Mouse (Mus musculus): ENCODE results near the gene Pml. TPM values are rescaled to one million over a fixed set of nuclear protein-coding genes. Genes with fewer than 3 reads are reported as not detected.

Pml gene
- polyA plus RNA-seq, 1 experiment from 2014 or later: 15.3 TPM

GRCm38 (mm10) chr9:58241780-58242485, 7.7 kb downstream of the Pml start:
- peak; percentile 83 for DNase-seq (ENCODE audit: low spot score)
- WGBS: 48% methylated on average over 9 of the region's 9 CpGs
- Histone ChIP-seq H3K9ac (ENCODE audit: low read depth, low read length) (no peak overlapping the region), H3K4me3 (ENCODE audit: low read depth, low read length) (no peak overlapping the region), H3K4me1 (ENCODE audit: control insufficient read depth, insufficient read depth, low read length) (peaks cover 26% of the 10 kb centered on the region), H3K4me2 (ENCODE audit: low read depth, low read length) (no peak overlapping the region), H3K27me3 (replicated peaks; ENCODE audit: control insufficient read depth, insufficient read depth, low read length) (no peaks in the 10 kb centered on the region), H3K36me3 (ENCODE audit: control insufficient read depth, insufficient read depth, low read length) (peaks cover 7% of the 10 kb centered on the region; the same call in 1 of the 2 replicates), H3K27ac (replicated peaks; ENCODE audit: low read depth, low read length) (peak overlapping the region; percentile 28; the same call in 1 of the 2 replicates), H3K9me3 (ENCODE audit: control insufficient read depth, low read length) (no peaks in the 10 kb centered on the region)
- peak; percentile 87; the same call in 1 of the 2 replicates for ATAC-seq (ENCODE audit: low read depth)

- H3K27ac ChIP-seq (replicated peaks; ENCODE audit: low read depth, low read length): no peak overlapping the region
- no peak overlapping the region for H3K4me3 ChIP-seq (ENCODE audit: low read depth, low read length)
- ATAC-seq (ENCODE audit: low read depth): no peak
- 97% methylated on average over 28 of the region's 28 CpGs for WGBS
- no peak overlapping the region for H3K9ac ChIP-seq (ENCODE audit: low read depth, low read length)
- H3K36me3 ChIP-seq (ENCODE audit: control insufficient read depth, insufficient read depth, low read length): peaks cover 39% of the 10 kb centered on the region
- DNase-seq (ENCODE audit: low spot score): no peak
- H3K4me1 ChIP-seq (ENCODE audit: control insufficient read depth, insufficient read depth, low read length): peaks cover 3% of the 10 kb centered on the region; the same call in 1 of the 2 replicates
- no peaks in the 10 kb centered on the region for H3K27me3 ChIP-seq (replicated peaks; ENCODE audit: control insufficient read depth, insufficient read depth, low read length)
- H3K9me3 ChIP-seq (ENCODE audit: control insufficient read depth, low read length): no peaks in the 10 kb centered on the region
- H3K4me2 ChIP-seq (ENCODE audit: low read depth, low read length): no peak overlapping the region
Observed at GRCm38 (mm10) chr9:58234502-58235015, 15.0 kb downstream of the Pml start.

- Histone ChIP-seq H3K4me2 (ENCODE audit: low read depth, low read length) (no peak overlapping the region), H3K4me3 (ENCODE audit: low read depth, low read length) (no peak overlapping the region), H3K4me1 (ENCODE audit: control insufficient read depth, insufficient read depth, low read length) (peaks cover 3% of the 10 kb centered on the region; the same call in 1 of the 2 replicates), H3K9me3 (ENCODE audit: control insufficient read depth, low read length) (no peaks in the 10 kb centered on the region), H3K9ac (ENCODE audit: low read depth, low read length) (no peak overlapping the region), H3K36me3 (ENCODE audit: control insufficient read depth, insufficient read depth, low read length) (peaks cover 60% of the 10 kb centered on the region), H3K27ac (replicated peaks; ENCODE audit: low read depth, low read length) (no peak overlapping the region), H3K27me3 (replicated peaks; ENCODE audit: control insufficient read depth, insufficient read depth, low read length) (no peaks in the 10 kb centered on the region)
- DNase-seq (ENCODE audit: low spot score) (no peak), ATAC-seq (ENCODE audit: low read depth) (no peak)
- WGBS: 45% methylated on average over 5 of the region's 5 CpGs
Observed at GRCm38 (mm10) chr9:58232374-58232773, 17.2 kb downstream of the Pml start.

- 28% methylated on average over 6 of the region's 6 CpGs for WGBS
- H3K9me3 ChIP-seq (ENCODE audit: control insufficient read depth, low read length): no peaks in the 10 kb centered on the region
- no peak overlapping the region for H3K4me3 ChIP-seq (ENCODE audit: low read depth, low read length)
- no peak overlapping the region for H3K9ac ChIP-seq (ENCODE audit: low read depth, low read length)
- H3K27ac ChIP-seq (replicated peaks; ENCODE audit: low read depth, low read length): no peak overlapping the region
- H3K27me3 ChIP-seq (replicated peaks; ENCODE audit: control insufficient read depth, insufficient read depth, low read length): no peaks in the 10 kb centered on the region
- DNase-seq (ENCODE audit: low spot score): no peak
- peaks cover 3% of the 10 kb centered on the region; the same call in 1 of the 2 replicates for H3K4me1 ChIP-seq (ENCODE audit: control insufficient read depth, insufficient read depth, low read length)
- no peak overlapping the region for H3K4me2 ChIP-seq (ENCODE audit: low read depth, low read length)
- no peak for ATAC-seq (ENCODE audit: low read depth)
- peaks cover 64% of the 10 kb centered on the region for H3K36me3 ChIP-seq (ENCODE audit: control insufficient read depth, insufficient read depth, low read length)
Observed at GRCm38 (mm10) chr9:58231746-58232145, 17.8 kb downstream of the Pml start.

- DNase-seq (ENCODE audit: low spot score) (no peak), ATAC-seq (ENCODE audit: low read depth) (no peak)
- Histone ChIP-seq H3K9me3 (ENCODE audit: control insufficient read depth, low read length) (no peaks in the 10 kb centered on the region), H3K27ac (replicated peaks; ENCODE audit: low read depth, low read length) (no peak overlapping the region), H3K4me2 (ENCODE audit: low read depth, low read length) (no peak overlapping the region), H3K36me3 (ENCODE audit: control insufficient read depth, insufficient read depth, low read length) (peaks cover 67% of the 10 kb centered on the region), H3K9ac (ENCODE audit: low read depth, low read length) (no peak overlapping the region), H3K4me1 (ENCODE audit: control insufficient read depth, insufficient read depth, low read length) (peaks cover 3% of the 10 kb centered on the region; the same call in 1 of the 2 replicates), H3K4me3 (ENCODE audit: low read depth, low read length) (no peak overlapping the region), H3K27me3 (replicated peaks; ENCODE audit: control insufficient read depth, insufficient read depth, low read length) (no peaks in the 10 kb centered on the region)
- WGBS: 95% methylated on average over 9 of the region's 9 CpGs
Observed at GRCm38 (mm10) chr9:58228777-58229466, 20.7 kb downstream of the Pml start.

GRCm38 (mm10) chr9:58225915-58226913, 23.4 kb downstream of the Pml start:
- 64% methylated on average over 9 of the region's 9 CpGs for WGBS
- peaks cover 70% of the 10 kb centered on the region for H3K36me3 ChIP-seq (ENCODE audit: control insufficient read depth, insufficient read depth, low read length)
- no peak overlapping the region for H3K9ac ChIP-seq (ENCODE audit: low read depth, low read length)
- no peak overlapping the region for H3K27ac ChIP-seq (replicated peaks; ENCODE audit: low read depth, low read length)
- ATAC-seq (ENCODE audit: low read depth): no peak; the same call in 1 of the 2 replicates
- no peak overlapping the region for H3K4me3 ChIP-seq (ENCODE audit: low read depth, low read length)
- H3K9me3 ChIP-seq (ENCODE audit: control insufficient read depth, low read length): no peaks in the 10 kb centered on the region
- H3K4me1 ChIP-seq (ENCODE audit: control insufficient read depth, insufficient read depth, low read length): no peaks in the 10 kb centered on the region
- DNase-seq (ENCODE audit: low spot score): no peak
- no peaks in the 10 kb centered on the region for H3K27me3 ChIP-seq (replicated peaks; ENCODE audit: control insufficient read depth, insufficient read depth, low read length)
- no peak overlapping the region for H3K4me2 ChIP-seq (ENCODE audit: low read depth, low read length)

- no peaks in the 10 kb centered on the region for H3K9me3 ChIP-seq (ENCODE audit: control insufficient read depth, low read length)
Observed at GRCm38 (mm10) chr9:58224356-58224755, 25.2 kb downstream of the Pml start.

More at GRCm38 (mm10) chr9:58224356-58224755, 25.2 kb downstream of the Pml start:
- Histone ChIP-seq H3K9ac (ENCODE audit: low read depth, low read length) (no peak overlapping the region), H3K4me3 (ENCODE audit: low read depth, low read length) (no peak overlapping the region), H3K4me2 (ENCODE audit: low read depth, low read length) (no peak overlapping the region), H3K27me3 (replicated peaks; ENCODE audit: control insufficient read depth, insufficient read depth, low read length) (no peaks in the 10 kb centered on the region), H3K27ac (replicated peaks; ENCODE audit: low read depth, low read length) (no peak overlapping the region), H3K36me3 (ENCODE audit: control insufficient read depth, insufficient read depth, low read length) (peaks cover 62% of the 10 kb centered on the region), H3K4me1 (ENCODE audit: control insufficient read depth, insufficient read depth, low read length) (no peaks in the 10 kb centered on the region)
- DNase-seq (ENCODE audit: low spot score): no peak
- 87% methylated on average over 2 of the region's 2 CpGs for WGBS
- no peak for ATAC-seq (ENCODE audit: low read depth)
